Comparison of ENCODE assay signal across 15 mouse cellular contexts in the genomic region with DNA sequence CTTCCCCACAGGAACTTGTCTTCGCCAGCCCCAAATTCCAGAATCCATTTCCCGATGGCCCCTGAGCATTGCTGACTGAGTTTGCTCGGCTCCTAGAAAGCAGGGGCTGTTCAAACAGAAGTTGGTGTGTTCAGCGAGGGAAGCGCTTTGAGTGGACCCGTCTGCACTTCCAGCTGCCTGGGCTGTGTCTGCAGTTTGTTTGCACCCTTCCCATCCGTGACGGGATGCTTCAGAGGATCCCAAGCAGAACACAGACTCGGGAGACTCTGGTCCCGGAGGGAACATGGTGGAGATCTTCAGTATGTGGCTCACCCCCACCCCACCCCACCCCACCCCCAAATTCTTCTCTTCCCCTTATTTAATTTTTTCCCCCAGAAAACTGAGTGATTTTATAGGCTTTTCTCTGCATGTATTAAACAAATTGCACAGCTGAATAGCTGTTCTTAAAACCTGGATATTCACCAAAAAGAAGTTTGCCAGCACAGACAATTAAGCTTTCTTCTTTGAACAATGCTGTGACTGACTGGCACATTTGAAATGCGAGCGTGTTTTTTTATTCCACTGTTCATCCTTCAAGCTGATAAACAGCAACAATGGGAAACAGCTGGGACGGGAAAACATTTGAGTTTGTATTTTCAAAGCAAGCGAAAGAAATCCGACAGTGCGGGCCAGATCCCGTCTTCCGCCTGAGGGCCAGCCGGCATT.
A peak's percentile ranks its signal among the peaks of the same experiment; 100 is the strongest.
DNase-seq lines count a peak whose midpoint lies in the region; ATAC-seq lines count a peak whose summit lies in the region.
"Had no signal": no experiment of that assay in that cellular context is flagged by ENCODE, and none has a peak within 500 bp of the region (broad histone marks: within the 10 kb centered on the region; RNA-seq: fewer than 3 reads in every experiment).

No protein-coding gene starts in this region.

- peaks cover 18% of the 10 kb centered on the region for H3K4me1 ChIP-seq in hindbrain, embryonic 10.5 days (replicated peaks)
- no peaks in the 10 kb centered on the region for H3K4me1 ChIP-seq in hindbrain, embryonic 11.5 days (replicated peaks; ENCODE audit: control insufficient read depth, insufficient read depth, low read length)
- H3K4me1 ChIP-seq in forebrain, embryonic 14.5 days (ENCODE audit: control insufficient read depth, insufficient read depth, low read length): peaks cover 10% of the 10 kb centered on the region
- H3K4me1 ChIP-seq in midbrain, embryonic 15.5 days: peaks cover 17% of the 10 kb centered on the region
- H3K4me1 ChIP-seq in intestine, embryonic 15.5 days (replicated peaks): peaks cover 15% of the 10 kb centered on the region

- H3K27me3 ChIP-seq in hindbrain, embryonic 10.5 days (ENCODE audit: insufficient read depth, poor library complexity, severe bottlenecking): no peaks in the 10 kb centered on the region
- no peaks in the 10 kb centered on the region for H3K27me3 ChIP-seq in hindbrain, embryonic 11.5 days (ENCODE audit: control insufficient read depth, insufficient read depth, low read length)
- no peaks in the 10 kb centered on the region for H3K27me3 ChIP-seq in forebrain, embryonic 14.5 days (replicated peaks; ENCODE audit: control insufficient read depth, insufficient read depth, low read length)
- 0 out of 2 replicates have a peak, but pooled peaks cover 4% of the 10 kb centered on the region for H3K27me3 ChIP-seq in midbrain, embryonic 15.5 days (replicated peaks)
- no peaks in the 10 kb centered on the region for H3K27me3 ChIP-seq in intestine, embryonic 15.5 days (replicated peaks)

- peak overlapping the region; percentile 29; the same call in 1 of the 2 replicates for H3K27ac ChIP-seq in hindbrain, embryonic 10.5 days
- H3K27ac ChIP-seq in hindbrain, embryonic 11.5 days (ENCODE audit: low read depth, low read length): no peak overlapping the region
- no peak overlapping the region for H3K27ac ChIP-seq in forebrain, embryonic 14.5 days (ENCODE audit: low read depth, low read length)
- no peak overlapping the region for H3K27ac ChIP-seq in midbrain, embryonic 15.5 days
- no peak overlapping the region for H3K27ac ChIP-seq in intestine, embryonic 15.5 days
- H3K27ac ChIP-seq: heart, embryonic 15.5 days had no signal

- H3K36me3 ChIP-seq in hindbrain, embryonic 10.5 days: no peaks in the 10 kb centered on the region
- H3K36me3 ChIP-seq in hindbrain, embryonic 11.5 days (ENCODE audit: control insufficient read depth, insufficient read depth, low read length): no peaks in the 10 kb centered on the region
- no peaks in the 10 kb centered on the region for H3K36me3 ChIP-seq in forebrain, embryonic 14.5 days (ENCODE audit: control insufficient read depth, insufficient read depth, low read length)
- H3K36me3 ChIP-seq in midbrain, embryonic 15.5 days (replicated peaks): no peaks in the 10 kb centered on the region
- no peaks in the 10 kb centered on the region for H3K36me3 ChIP-seq in intestine, embryonic 15.5 days
- H3K36me3 ChIP-seq: heart, embryonic 15.5 days had no signal

- ATAC-seq in hindbrain, embryonic 11.5 days (ENCODE audit: low FRiP score): no peak
- ATAC-seq in forebrain, embryonic 14.5 days: peak; percentile 40; the same call in 1 of the 2 replicates
- no peak for ATAC-seq in midbrain, embryonic 15.5 days (replicated peaks)
- no peak for ATAC-seq in megakaryocyte progenitor cell, adult 5-6 weeks (replicated peaks; ENCODE audit: poor library complexity)
- no peak for ATAC-seq in intestine, embryonic 15.5 days
- ATAC-seq: CD4-positive, CD25-positive, alpha-beta regulatory T cell, adult 4 months; liver, postnatal 0 days; Patski had no signal

- no peak overlapping the region for H3K4me2 ChIP-seq in hindbrain, embryonic 11.5 days (replicated peaks; ENCODE audit: low read depth, low read length)
- 0 out of 2 replicates have a peak overlapping the region, but pooled peaks have one; percentile 2 for H3K4me2 ChIP-seq in forebrain, embryonic 14.5 days (ENCODE audit: low read length)
- peak overlapping the region; percentile 14; the same call in 1 of the 2 replicates for H3K4me2 ChIP-seq in midbrain, embryonic 15.5 days
- H3K4me2 ChIP-seq in intestine, embryonic 15.5 days (replicated peaks): no peak overlapping the region
- H3K4me2 ChIP-seq: heart, embryonic 15.5 days had no signal

- no peak for DNase-seq in hindbrain, embryonic 10.5 days (ENCODE audit: low spot score)
- no peak for DNase-seq in hindbrain, embryonic 11.5 days (ENCODE audit: low spot score)
- DNase-seq in Muller cell, postnatal 12 days (ENCODE audit: inconsistent ontology term): peak; percentile 56
- peak; percentile 74 for DNase-seq in forebrain, embryonic 14.5 days (ENCODE audit: low spot score)
- no peak for DNase-seq in adrenal gland, postnatal 25 days
- DNase-seq: adrenal gland, postnatal 14 days; cerebellum, adult 18-20 months; kidney, adult 18-20 months; liver, postnatal 0 days had no signal

- H3K9ac ChIP-seq in hindbrain, embryonic 11.5 days (ENCODE audit: low read depth, low read length): no peak overlapping the region
- no peak overlapping the region for H3K9ac ChIP-seq in forebrain, embryonic 14.5 days (ENCODE audit: low read length)
- no peak overlapping the region for H3K9ac ChIP-seq in midbrain, embryonic 15.5 days
- H3K9ac ChIP-seq in intestine, embryonic 15.5 days: no peak overlapping the region
- H3K9ac ChIP-seq: heart, embryonic 15.5 days; liver, postnatal 0 days had no signal

- H3K9me3 ChIP-seq in hindbrain, embryonic 10.5 days: peaks cover 7% of the 10 kb centered on the region; the same call in 1 of the 2 replicates
- no peaks in the 10 kb centered on the region for H3K9me3 ChIP-seq in hindbrain, embryonic 11.5 days (ENCODE audit: control insufficient read depth, low read length)
- H3K9me3 ChIP-seq in forebrain, embryonic 14.5 days (replicated peaks; ENCODE audit: control insufficient read depth, low read length): peaks cover 4% of the 10 kb centered on the region; the same call in 1 of the 2 replicates
- H3K9me3 ChIP-seq in midbrain, embryonic 15.5 days: no peaks in the 10 kb centered on the region
- H3K9me3 ChIP-seq in intestine, embryonic 15.5 days: no peaks in the 10 kb centered on the region
- H3K9me3 ChIP-seq: heart, embryonic 15.5 days had no signal

- WGBS in hindbrain, embryonic 10.5 days: 48% methylated on average over 19 of the region's 19 CpGs
- WGBS in hindbrain, embryonic 11.5 days: 47% methylated on average over 19 of the region's 19 CpGs
- 32% methylated on average over 19 of the region's 19 CpGs for WGBS in forebrain, embryonic 14.5 days
- 23% methylated on average over 19 of the region's 19 CpGs for WGBS in midbrain, embryonic 15.5 days
- WGBS in intestine, embryonic 15.5 days: 35% methylated on average over 19 of the region's 19 CpGs

- H3K4me3 ChIP-seq in hindbrain, embryonic 10.5 days: no peak overlapping the region
- no peak overlapping the region for H3K4me3 ChIP-seq in hindbrain, embryonic 11.5 days (ENCODE audit: low read depth, low read length)
- H3K4me3 ChIP-seq in forebrain, embryonic 14.5 days (ENCODE audit: low read depth, low read length): no peak overlapping the region
- H3K4me3 ChIP-seq in midbrain, embryonic 15.5 days: no peak overlapping the region
- H3K4me3 ChIP-seq in intestine, embryonic 15.5 days (replicated peaks): no peak overlapping the region
- H3K4me3 ChIP-seq: heart, embryonic 15.5 days had no signal

Comparison
In these comparisons a context has a peak if more than half of its experiments do, and no peak if none do; other contexts are left out.
1. DNase-seq: peak in Muller cell, postnatal 12 days (single experiment) and forebrain, embryonic 14.5 days (single experiment); none in hindbrain, embryonic 10.5 days (single experiment), hindbrain, embryonic 11.5 days (single experiment) and adrenal gland, postnatal 25 days (single experiment).
2. H3K4me2 ChIP-seq: peak in forebrain, embryonic 14.5 days (single experiment) and midbrain, embryonic 15.5 days (single experiment); none in hindbrain, embryonic 11.5 days (single experiment) and intestine, embryonic 15.5 days (single experiment).